Mouse (Mus musculus) spleen, adult 2 months (tissue): Measurements from ENCODE around the gene 1700066M21Rik. TPM values are rescaled to one million over a fixed set of nuclear protein-coding genes. Genes with fewer than 3 reads are reported as not detected.

Experiments
- DNase-seq, 2 experiments: peaks; one replicate each; pipeline versions ENCODE4 v3.0.0 to v3.0.0-alpha.2; 2012 to 2021; ENCODE audit warnings: low spot score in 2 of 2, low read depth in 1 of 2
- H3K27ac ChIP-seq: fragments of 200-500 bp; 2 replicates; pipeline ENCODE4 v1.5.1; 2012; ENCODE audit warnings: low read length, inconsistent platforms; ENCODE audit not compliant: insufficient read depth
- H3K27me3 ChIP-seq: fragments of 200-500 bp; 2 replicates; pipeline ENCODE4 v1.6.1; 2012; ENCODE audit warnings: mild to moderate bottlenecking, moderate library complexity, low read length, inconsistent platforms; ENCODE audit not compliant: control insufficient read depth, insufficient read depth
- H3K36me3 ChIP-seq: fragments of 200-500 bp; 2 replicates; pipeline ENCODE4 v1.6.1; 2012; ENCODE audit warnings: mild to moderate bottlenecking, low read length, inconsistent platforms; ENCODE audit not compliant: control insufficient read depth, insufficient read depth
- H3K4me1 ChIP-seq: fragments of 200-500 bp; 2 replicates; pipeline ENCODE4 v1.6.1; 2011; ENCODE audit warnings: inconsistent platforms; ENCODE audit not compliant: control insufficient read depth, insufficient read depth, insufficient read length
- H3K4me3 ChIP-seq: fragments of 200-500 bp; 2 replicates; pipeline ENCODE4 v1.5.1; 2011; ENCODE audit warnings: mild to moderate bottlenecking, inconsistent platforms; ENCODE audit not compliant: insufficient read depth, insufficient read length; ENCODE audit errors: extremely low read depth
- CTCF ChIP-seq: fragments of 200-500 bp; IDR thresholded peaks from 2 replicates; pipeline ENCODE4 v1.5.1; 2011; ENCODE audit warnings: mild to moderate bottlenecking, inconsistent platforms; ENCODE audit not compliant: insufficient read depth, insufficient read length, insufficient replicate concordance; ENCODE audit errors: extremely low read depth
- POLR2A ChIP-seq: fragments of 200-500 bp; IDR thresholded peaks from 2 replicates; pipeline ENCODE4 v1.6.1; 2011; ENCODE audit warnings: low read depth, low read length, inconsistent platforms
- WGBS: fragments of 180-500 bp; shearing (Covaris S2); methylation state at CpG from one replicate; pipeline ENCODE4 v1.1.7; 2018; 5-methylcytosine and 5-hydroxymethylcytosine counted together
- polyA plus RNA-seq: library from polyadenylated mRNA; depleted of rRNA; stranded (reverse); fragments of >200 nt; gene quantifications from 2 replicates; pipeline ENCODE4 v1.2.3, GENCODE M21; 2012

Gene 1700066M21Rik
- polyA plus RNA-seq, 1 experiment = 8.3 TPM

DNA sequence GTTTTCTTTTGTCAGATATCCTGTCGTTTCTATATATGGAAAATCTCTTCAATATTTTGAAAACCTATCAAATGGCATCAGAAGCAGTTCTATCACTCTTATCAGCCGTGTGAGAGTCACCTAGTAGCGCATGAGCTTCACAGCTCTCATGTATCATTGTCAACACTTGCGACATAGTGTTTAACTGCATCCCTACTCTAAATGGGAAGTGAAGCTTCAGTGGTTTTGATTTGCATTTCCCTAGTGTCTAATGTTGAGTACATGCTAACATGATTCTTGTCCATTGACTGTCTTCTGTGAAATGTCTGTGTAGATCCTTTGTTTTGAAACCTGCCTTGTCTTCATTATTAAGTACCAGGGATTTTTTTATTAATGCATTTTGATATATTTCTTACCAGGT lies 7.0 kb upstream of the 1700066M21Rik start:
- no peak for DNase-seq
- no peak overlapping the region for H3K27ac ChIP-seq
- no peaks in the 10 kb centered on the region for H3K36me3 ChIP-seq
- TF ChIP-seq CTCF (no peak), POLR2A (no peak)
- no peaks in the 10 kb centered on the region; the same call in 1 of the 2 replicates for H3K4me1 ChIP-seq
- no peaks in the 10 kb centered on the region for H3K27me3 ChIP-seq
- 50% methylated on average over 4 of the region's 4 CpGs for WGBS
- H3K4me3 ChIP-seq = no peak overlapping the region

- no peaks in the 10 kb centered on the region; the same call in none of the 2 replicates for H3K4me1 ChIP-seq
- WGBS = 84% methylated on average over 2 of the region's 2 CpGs
- no peaks in the 10 kb centered on the region for H3K27me3 ChIP-seq
- TF ChIP-seq CTCF (no peak), POLR2A (no peak)
- no peak overlapping the region for H3K27ac ChIP-seq
- H3K4me3 ChIP-seq = no peak overlapping the region; the same call in 1 of the 2 replicates
- H3K36me3 ChIP-seq = no peaks in the 10 kb centered on the region
- DNase-seq = no peak
Measured at GRCm38 (mm10) chr1:57375276-57375675, 2.1 kb upstream of the 1700066M21Rik start.

- TF ChIP-seq CTCF = no peak
- TF ChIP-seq POLR2A = no peak
- Histone ChIP-seq H3K4me3 (no peak overlapping the region; the same call in 1 of the 2 replicates), H3K27ac (no peak overlapping the region), H3K36me3 (no peaks in the 10 kb centered on the region), H3K4me1 (no peaks in the 10 kb centered on the region; the same call in none of the 2 replicates), H3K27me3 (no peaks in the 10 kb centered on the region)
- WGBS = 73% methylated on average over 6 of the region's 6 CpGs
- DNase-seq = no peak
Measured at GRCm38 (mm10) chr1:57376806-57377205, 614 bp upstream of the 1700066M21Rik start.

DNA sequence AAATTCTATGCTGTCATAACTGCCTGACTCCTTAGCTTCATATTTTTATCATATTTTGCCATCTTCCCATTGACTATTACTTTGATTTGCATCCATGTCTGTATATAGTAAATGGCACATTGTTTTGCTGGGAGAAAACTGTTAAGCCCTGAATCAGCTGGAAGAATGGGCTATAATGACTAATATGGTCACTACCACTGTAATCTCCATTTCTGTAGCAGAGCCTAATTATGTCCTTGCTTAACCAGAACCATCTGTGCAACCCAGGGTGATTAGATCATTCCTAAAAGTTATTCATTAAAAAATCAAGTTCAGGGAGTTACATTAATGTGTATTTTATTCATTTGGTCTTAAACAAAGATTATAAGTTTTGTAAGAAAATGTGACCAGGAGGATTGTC lies 9.1 kb downstream of the 1700066M21Rik start:
- Histone ChIP-seq H3K4me3 (no peak overlapping the region), H3K36me3 (peaks cover 6% of the 10 kb centered on the region; the same call in 1 of the 2 replicates), H3K27me3 (no peaks in the 10 kb centered on the region), H3K27ac (no peak overlapping the region), H3K4me1 (no peaks in the 10 kb centered on the region)
- TF ChIP-seq POLR2A (no peak), CTCF (no peak)
- DNase-seq = no peak

DNA sequence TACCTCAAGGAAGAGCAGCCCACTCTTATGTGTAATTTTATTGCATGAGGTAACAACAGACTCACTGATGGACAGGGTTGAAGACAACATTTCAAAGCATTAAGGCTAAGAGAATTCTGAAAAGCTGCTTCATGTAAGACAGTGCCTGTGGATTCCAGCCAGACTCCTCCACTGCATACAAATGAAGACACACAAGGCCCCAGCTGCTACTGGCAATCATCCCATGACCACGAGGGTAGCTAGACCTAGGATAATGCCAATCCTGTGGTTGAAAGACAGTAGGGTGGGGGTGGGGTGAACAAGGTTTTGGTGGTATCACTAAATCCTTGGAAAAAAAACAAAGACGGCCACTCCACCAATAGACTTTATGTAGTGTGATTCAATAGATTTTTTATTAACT lies 10.5 kb downstream of the 1700066M21Rik start:
- Histone ChIP-seq H3K27me3 (no peaks in the 10 kb centered on the region), H3K27ac (no peak overlapping the region), H3K4me1 (no peaks in the 10 kb centered on the region), H3K4me3 (no peak overlapping the region), H3K36me3 (peaks cover 9% of the 10 kb centered on the region; the same call in 1 of the 2 replicates)
- DNase-seq = no peak
- TF ChIP-seq CTCF (no peak), POLR2A (no peak)
- WGBS = 67% methylated on average over 2 of the region's 2 CpGs

DNA sequence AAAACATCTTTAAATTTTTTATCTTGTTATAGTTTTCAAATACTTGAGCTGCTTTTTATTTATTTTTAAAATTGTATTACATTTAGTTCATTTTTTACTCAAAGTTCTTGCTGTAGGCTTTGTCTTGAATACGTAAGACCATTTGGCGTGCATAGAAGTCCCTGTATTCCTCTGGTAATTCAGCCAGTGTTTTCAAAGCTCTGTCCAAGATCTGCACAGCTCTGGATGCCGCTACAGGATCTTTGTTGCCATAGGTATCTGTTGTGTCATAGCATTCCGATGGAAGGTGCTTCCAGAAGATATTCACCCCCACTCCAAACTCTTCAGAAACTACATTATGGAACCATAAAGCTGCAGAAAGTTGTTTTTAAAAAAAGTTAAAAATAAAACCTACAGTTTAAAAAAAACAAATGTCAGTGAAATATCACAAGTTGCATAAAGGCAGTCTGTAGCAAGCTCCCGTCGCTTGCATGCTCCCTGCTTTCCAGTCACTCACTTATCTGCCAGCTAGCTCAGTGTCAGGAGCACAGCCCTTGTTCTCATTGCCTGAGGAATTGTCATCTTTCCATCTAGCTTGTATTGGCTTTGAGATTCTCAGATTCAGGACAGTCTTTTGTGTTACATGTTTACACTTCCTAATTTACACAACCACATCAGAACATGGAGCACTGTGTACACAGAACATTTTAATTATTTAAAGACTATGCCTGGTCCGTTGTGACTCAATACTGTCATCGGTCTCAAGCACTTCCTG lies 11.2 kb downstream of the 1700066M21Rik start:
- DNase-seq = no peak
- H3K4me1 ChIP-seq = no peaks in the 10 kb centered on the region
- H3K27me3 ChIP-seq = no peaks in the 10 kb centered on the region
- no peak overlapping the region for H3K4me3 ChIP-seq
- peaks cover 13% of the 10 kb centered on the region; the same call in 1 of the 2 replicates for H3K36me3 ChIP-seq
- WGBS = 93% methylated on average over 8 of the region's 8 CpGs
- no peak for TF ChIP-seq POLR2A
- TF ChIP-seq CTCF = no peak
- H3K27ac ChIP-seq = no peak overlapping the region
